Mouse (Mus musculus) heart, postnatal 0 days (tissue): Measurements from ENCODE around the gene Kif24. TPM values are rescaled to one million over a fixed set of nuclear protein-coding genes. Genes with fewer than 3 reads are reported as not detected.

Experiments used
- ATAC-seq: fragments of 200-750 bp; cut with Nextera tagmentation; 2 replicates; pipeline ENCODE4 v1.8.0; 2017; ENCODE audit warnings: low read depth, moderate number of reproducible peaks, moderate library complexity; ENCODE audit not compliant: insufficient read depth
- DNase-seq: peaks from one replicate; pipeline ENCODE4 v3.0.0-alpha.2; 2016; ENCODE audit warnings: low spot score
- H3K27ac ChIP-seq: fragments of 300-500 bp; sonication (generic); 2 replicates; pipeline ENCODE4 v1.5.1; 2014; ENCODE audit warnings: low read depth, mild to moderate bottlenecking
- H3K27me3 ChIP-seq: fragments of 300-500 bp; sonication (generic); 2 replicates; pipeline ENCODE4 v1.6.1; 2014; ENCODE audit warnings: low read length, mixed read lengths; ENCODE audit not compliant: control insufficient read depth, insufficient read depth
- H3K36me3 ChIP-seq: fragments of 300-500 bp; sonication (generic); replicated peaks from 2 replicates; pipeline ENCODE4 v1.6.1; 2014; ENCODE audit warnings: low read length, mixed read lengths; ENCODE audit not compliant: control insufficient read depth, insufficient read depth
- H3K4me1 ChIP-seq: fragments of 300-500 bp; sonication (generic); 2 replicates; pipeline ENCODE4 v1.6.1; 2014; ENCODE audit warnings: antibody characterized with exemption; ENCODE audit not compliant: control insufficient read depth, insufficient read depth
- H3K4me2 ChIP-seq: fragments of 300-500 bp; sonication (generic); 2 replicates; pipeline ENCODE4 v1.6.1; 2014; ENCODE audit warnings: low read depth, mild to moderate bottlenecking, low read length, moderate library complexity
- H3K4me3 ChIP-seq: fragments of 300-500 bp; sonication (generic); 2 replicates; pipeline ENCODE4 v1.5.1; 2014; ENCODE audit warnings: low read depth, low read length
- H3K9ac ChIP-seq: fragments of 300-500 bp; sonication (generic); replicated peaks from 2 replicates; pipeline ENCODE4 v1.6.1; 2014; ENCODE audit warnings: low read depth, low read length, mixed read lengths
- H3K9me3 ChIP-seq: fragments of 300-500 bp; sonication (generic); replicated peaks from 2 replicates; pipeline ENCODE4 v1.6.1; 2016; ENCODE audit warnings: low read length; ENCODE audit not compliant: control insufficient read depth
- CTCF ChIP-seq: IDR thresholded peaks from 2 replicates; pipeline ENCODE4 v1.5.1; 2016; ENCODE audit warnings: antibody characterized with exemption, control low read depth, low read depth
- EP300 ChIP-seq: IDR thresholded peaks from 2 replicates; pipeline ENCODE4 v1.6.1; 2016; ENCODE audit warnings: antibody characterized with exemption, low read depth
- WGBS: fragments of 180-500 bp; shearing (Covaris S2); extraction: QIAGEN DNeasy Blood & Tissue Kit; methylation state at CpG from one replicate; pipeline ENCODE4 v1.1.7; 2014; 5-methylcytosine and 5-hydroxymethylcytosine counted together
- polyA plus RNA-seq: library from polyadenylated mRNA; unstranded; fragments of >200 nt; fragmentation: Nextera tagmentation; extraction: Ambion mirVana; gene quantifications from 2 replicates; pipeline ENCODE4 v1.2.1, GENCODE M21; 2015
- total RNA-seq: library from RNA; depleted of rRNA; stranded (reverse); fragments of >200 nt; gene quantifications from 2 replicates; pipeline ENCODE4 v1.2.3, GENCODE M21; 2014; ENCODE audit warnings: low replicate concordance

Kif24 gene
- total and polyA plus RNA-seq, 2 experiments from 2014 or later = 1.4 to 3.4 TPM

DNA sequence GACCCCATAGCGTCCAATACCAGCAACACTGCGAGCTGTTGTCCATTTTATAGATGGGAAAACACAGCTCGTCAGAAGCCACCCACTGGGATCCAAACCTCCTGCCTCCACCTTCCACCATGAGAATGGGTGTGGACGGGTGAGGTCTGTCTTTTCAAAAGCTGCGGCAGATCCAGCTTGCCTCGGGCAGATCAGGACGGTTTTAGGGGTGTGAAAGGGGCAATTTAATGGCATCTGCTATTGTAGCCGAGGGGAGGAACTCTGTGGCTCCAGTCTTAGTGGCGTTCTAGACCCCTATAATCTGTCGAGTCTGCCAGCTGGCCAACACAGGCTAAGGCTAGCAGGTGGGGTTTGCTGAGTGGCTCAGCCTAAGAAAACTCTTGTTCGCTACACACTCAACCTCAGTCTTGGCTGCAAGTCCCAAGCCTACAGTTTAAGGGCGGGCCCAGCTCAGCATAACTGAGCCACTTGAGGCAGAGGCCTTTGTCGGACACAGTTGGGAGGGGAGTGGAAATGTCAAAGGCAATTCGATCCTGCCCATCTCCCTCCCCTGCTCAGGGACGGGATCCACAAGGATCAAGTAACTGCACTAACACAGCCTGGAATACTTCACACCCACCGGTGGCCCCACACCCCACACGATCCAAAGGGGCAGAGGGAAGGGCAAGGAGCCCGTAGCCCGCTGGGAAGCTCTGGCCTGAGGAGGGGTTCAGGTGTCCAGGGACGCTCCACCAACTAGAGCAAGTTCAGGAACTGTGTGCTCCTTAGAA, 37.7 kb upstream of the Kif24 start:
- peaks cover 26% of the 10 kb centered on the region for H3K4me1 ChIP-seq
- H3K36me3 ChIP-seq = no peaks in the 10 kb centered on the region
- peaks cover 53% of the 10 kb centered on the region for H3K27me3 ChIP-seq
- no peak overlapping the region for H3K27ac ChIP-seq
- H3K4me3 ChIP-seq = peak overlapping the region; percentile 48
- no peak for TF ChIP-seq CTCF
- TF ChIP-seq EP300 = no peak
- peak overlapping the region; percentile 43 for H3K9ac ChIP-seq
- ATAC-seq (peak; percentile 22), DNase-seq (peak; percentile 51)
- no peaks in the 10 kb centered on the region for H3K9me3 ChIP-seq
- H3K4me2 ChIP-seq = peak overlapping the region; percentile 70
- WGBS = 20% methylated on average over 20 of the region's 20 CpGs

DNA sequence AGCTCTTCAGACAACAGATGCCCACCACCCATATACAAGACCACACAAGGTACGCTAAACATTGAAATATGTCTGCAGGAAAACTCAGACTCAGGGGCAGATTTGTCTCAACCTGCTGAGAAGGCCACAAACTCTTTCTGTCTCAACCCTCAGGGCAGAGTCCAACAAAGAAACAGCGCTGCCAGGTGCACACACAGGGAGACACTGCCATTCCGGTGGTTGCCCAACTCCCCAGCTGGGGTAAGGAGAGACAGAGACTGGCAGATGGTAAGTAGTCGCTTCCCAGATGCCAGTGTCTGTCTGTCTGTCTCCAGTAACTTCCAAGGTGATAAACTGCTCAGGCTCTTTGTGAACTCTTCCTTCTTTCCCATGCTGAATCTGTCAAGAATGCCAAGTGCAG, 36.1 kb upstream of the Kif24 start:
- Histone ChIP-seq H3K4me2 (no peak overlapping the region), H3K9me3 (no peaks in the 10 kb centered on the region), H3K27ac (no peak overlapping the region), H3K9ac (no peak overlapping the region), H3K4me3 (no peak overlapping the region), H3K27me3 (peaks cover 60% of the 10 kb centered on the region), H3K4me1 (peaks cover 14% of the 10 kb centered on the region), H3K36me3 (no peaks in the 10 kb centered on the region)
- ATAC-seq = no peak
- DNase-seq = no peak
- TF ChIP-seq CTCF = no peak
- no peak for TF ChIP-seq EP300
- 82% methylated on average over 4 of the region's 4 CpGs for WGBS

DNA sequence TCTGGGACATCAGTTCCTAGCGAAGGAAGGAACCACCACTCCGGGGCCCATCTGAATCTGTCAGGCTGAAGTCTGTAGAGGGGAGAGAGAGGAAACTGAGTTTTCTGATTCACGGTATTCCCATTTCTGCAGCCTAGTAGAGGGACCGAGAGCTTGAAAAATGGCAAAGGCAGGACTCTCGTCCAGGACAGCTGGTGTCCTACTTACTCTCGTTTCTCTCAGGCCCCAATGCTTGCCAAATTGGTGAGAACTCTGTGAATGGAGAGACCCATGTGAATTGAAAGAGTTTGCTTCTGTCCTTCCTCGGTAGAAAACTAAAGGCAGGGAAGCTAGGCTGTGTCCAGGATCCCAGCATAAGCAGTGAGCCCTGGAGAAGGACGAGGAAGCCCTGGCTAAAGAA, 34.9 kb upstream of the Kif24 start:
- Histone ChIP-seq H3K27me3 (peaks cover 60% of the 10 kb centered on the region), H3K27ac (no peak overlapping the region), H3K4me2 (no peak overlapping the region), H3K4me1 (peaks cover 14% of the 10 kb centered on the region), H3K4me3 (no peak overlapping the region), H3K9ac (no peak overlapping the region), H3K36me3 (no peaks in the 10 kb centered on the region), H3K9me3 (no peaks in the 10 kb centered on the region)
- 77% methylated on average over 8 of the region's 8 CpGs for WGBS
- ATAC-seq = no peak
- TF ChIP-seq CTCF (no peak), EP300 (no peak)
- no peak for DNase-seq

DNA sequence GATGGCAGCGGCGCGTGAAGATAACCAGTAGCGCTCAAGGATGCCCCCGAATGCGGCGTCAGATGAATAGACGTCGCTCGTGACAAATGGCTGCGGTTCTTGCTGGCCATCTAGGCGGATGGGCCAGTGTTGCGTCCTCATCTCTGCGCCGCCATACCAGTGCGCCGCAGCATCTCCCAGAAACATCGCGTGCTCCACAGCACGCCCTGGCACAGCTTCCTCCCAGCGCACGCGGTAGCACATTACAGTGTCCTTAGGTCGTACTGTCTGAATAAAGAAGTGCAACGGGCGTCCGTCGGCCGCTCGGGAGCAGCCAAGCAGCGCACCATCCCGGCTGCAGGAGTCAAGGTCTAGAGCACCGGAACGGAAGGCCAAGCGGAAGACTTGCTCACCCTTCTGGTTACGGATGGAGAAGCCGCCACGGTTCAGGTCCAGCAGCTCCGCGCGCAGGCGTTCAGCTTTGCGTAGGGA, 34.3 kb upstream of the Kif24 start:
- ATAC-seq (no peak), DNase-seq (no peak)
- Histone ChIP-seq H3K36me3 (no peaks in the 10 kb centered on the region), H3K27ac (no peak overlapping the region), H3K27me3 (peaks cover 60% of the 10 kb centered on the region), H3K9me3 (no peaks in the 10 kb centered on the region), H3K4me1 (peaks cover 14% of the 10 kb centered on the region), H3K9ac (no peak overlapping the region), H3K4me2 (peak overlapping the region; percentile 1; the same call in 1 of the 2 replicates), H3K4me3 (peak overlapping the region; percentile 25)
- TF ChIP-seq CTCF (no peak), EP300 (no peak)
- WGBS = 19% methylated on average over 43 of the region's 43 CpGs

DNA sequence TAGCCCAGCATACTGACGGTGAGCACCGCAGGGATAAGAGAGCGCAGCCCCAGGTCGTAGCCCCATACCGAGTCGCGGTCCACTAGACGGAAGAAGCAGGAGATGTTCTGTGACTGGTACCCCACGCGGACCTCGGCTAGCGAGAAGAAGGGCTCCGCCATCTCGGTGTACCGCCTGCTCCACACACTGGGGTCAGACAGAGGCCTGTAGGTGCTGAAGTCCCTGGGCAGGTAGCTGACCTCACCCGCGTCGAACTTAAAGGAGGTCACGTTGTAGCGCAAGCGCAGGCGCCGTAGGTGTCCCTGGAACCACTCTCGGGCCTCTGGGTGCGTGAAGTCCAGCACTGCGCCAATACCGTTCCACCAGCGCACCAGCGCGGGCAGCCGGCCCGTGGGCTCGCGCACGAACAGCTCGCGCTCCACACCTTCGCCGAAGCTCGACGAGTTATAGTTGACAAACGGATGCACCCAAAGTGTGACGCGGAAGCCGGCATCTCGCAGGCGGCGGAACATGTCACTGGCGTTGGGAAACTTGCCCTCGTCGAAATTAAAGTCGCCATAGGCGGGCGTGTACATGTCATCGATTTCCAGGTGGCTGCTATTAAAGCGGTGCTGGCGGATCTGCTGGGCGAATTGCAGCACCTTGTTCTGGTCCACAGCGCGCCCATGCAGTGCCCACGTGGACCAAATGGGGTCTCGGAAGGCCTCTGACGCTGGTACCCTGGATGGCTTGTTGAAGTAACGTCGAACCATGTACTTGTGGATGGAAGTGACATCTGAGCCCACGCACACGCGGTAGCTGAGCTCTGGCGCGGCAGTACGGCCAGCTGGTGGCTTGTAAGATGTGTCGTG, 33.5 kb upstream of the Kif24 start:
- DNase-seq (no peak), ATAC-seq (no peak)
- Histone ChIP-seq H3K27me3 (peaks cover 60% of the 10 kb centered on the region), H3K9me3 (no peaks in the 10 kb centered on the region), H3K9ac (no peak overlapping the region), H3K36me3 (no peaks in the 10 kb centered on the region), H3K4me1 (peaks cover 14% of the 10 kb centered on the region), H3K4me3 (peak overlapping the region; percentile 25), H3K4me2 (peak overlapping the region; percentile 28), H3K27ac (no peak overlapping the region)
- WGBS = 15% methylated on average over 72 of the region's 72 CpGs
- TF ChIP-seq EP300 (no peak), CTCF (no peak)
